ENCODE assay signal across 8 mouse cellular contexts in genomic region chr10:128008207-128008889, GRCm38 (mm10). TPM values are rescaled to one million over a fixed set of nuclear protein-coding genes. Genes with fewer than 3 reads are reported as not detected.
DNase-seq lines count a peak whose midpoint lies in the region; ATAC-seq lines count a peak whose summit lies in the region.

No protein-coding gene starts in this region.

- 0 out of 2 replicates have a peak, but pooled peaks have one; percentile 56 for ATAC-seq in embryonic facial prominence, embryonic 12.5 days (ENCODE audit: insufficient number of reproducible peaks, insufficient read depth, low FRiP score, low TSS enrichment)
- peak; percentile 85 for ATAC-seq in kidney, embryonic 14.5 days (ENCODE audit: low FRiP score, low TSS enrichment)
- peak; percentile 85 for ATAC-seq in limb, embryonic 13.5 days (ENCODE audit: low FRiP score, low read depth)

- no peaks in the 10 kb centered on the region for H3K36me3 ChIP-seq in embryonic facial prominence, embryonic 12.5 days
- H3K36me3 ChIP-seq in kidney, embryonic 14.5 days (ENCODE audit: control insufficient read depth, insufficient read depth, low read length), result no peaks in the 10 kb centered on the region
- H3K36me3 ChIP-seq in limb, embryonic 13.5 days, result no peaks in the 10 kb centered on the region

- H3K9me3 ChIP-seq in embryonic facial prominence, embryonic 12.5 days, result no peaks in the 10 kb centered on the region
- no peaks in the 10 kb centered on the region for H3K9me3 ChIP-seq in kidney, embryonic 14.5 days (ENCODE audit: control insufficient read depth, low read length)
- no peaks in the 10 kb centered on the region for H3K9me3 ChIP-seq in limb, embryonic 13.5 days

- WGBS in embryonic facial prominence, embryonic 12.5 days, result 8% methylated on average over 4 of the region's 4 CpGs
- WGBS in kidney, embryonic 14.5 days, result 10% methylated on average over 4 of the region's 4 CpGs
- 11% methylated on average over 4 of the region's 4 CpGs for WGBS in limb, embryonic 13.5 days

- DNase-seq in 3T3-L1 (ENCODE audit: low read depth, low spot score), result peak; percentile 90
- peak; percentile 36 for DNase-seq in adrenal gland, adult 8-10 months
- DNase-seq in heart, adult 8-10 months (ENCODE audit: low spot score), result peak; percentile 83
- DNase-seq in monocyte, adult 2 months (ENCODE audit: low read depth in 1 of 2, low spot score in 2 of 2), result peak; percentile 7 to 51
- peak; percentile 51 to 66 for DNase-seq in spleen, postnatal 36 days (ENCODE audit: low spot score in 2 of 2)

- H3K4me1 ChIP-seq in embryonic facial prominence, embryonic 12.5 days, result no peaks in the 10 kb centered on the region
- H3K4me1 ChIP-seq in kidney, embryonic 14.5 days (ENCODE audit: control insufficient read depth, insufficient read depth, low read length), result no peaks in the 10 kb centered on the region
- no peaks in the 10 kb centered on the region for H3K4me1 ChIP-seq in limb, embryonic 13.5 days

- H3K9ac ChIP-seq in embryonic facial prominence, embryonic 12.5 days, result no peak overlapping the region
- H3K9ac ChIP-seq in kidney, embryonic 14.5 days (ENCODE audit: low read depth, low read length), result no peak overlapping the region
- no peak overlapping the region for H3K9ac ChIP-seq in limb, embryonic 13.5 days

- H3K4me2 ChIP-seq in embryonic facial prominence, embryonic 12.5 days (replicated peaks), result no peak overlapping the region
- no peak overlapping the region for H3K4me2 ChIP-seq in kidney, embryonic 14.5 days (replicated peaks; ENCODE audit: low read depth, low read length)
- no peak overlapping the region for H3K4me2 ChIP-seq in limb, embryonic 13.5 days (replicated peaks)

- no peaks in the 10 kb centered on the region for H3K27me3 ChIP-seq in embryonic facial prominence, embryonic 12.5 days
- H3K27me3 ChIP-seq in kidney, embryonic 14.5 days (ENCODE audit: control insufficient read depth, insufficient read depth, low read length), result no peaks in the 10 kb centered on the region
- H3K27me3 ChIP-seq in limb, embryonic 13.5 days, result no peaks in the 10 kb centered on the region

- no peak overlapping the region for H3K27ac ChIP-seq in embryonic facial prominence, embryonic 12.5 days
- no peak overlapping the region for H3K27ac ChIP-seq in kidney, embryonic 14.5 days (ENCODE audit: low read depth, low read length)
- no peak overlapping the region for H3K27ac ChIP-seq in limb, embryonic 13.5 days

- no peak overlapping the region for H3K4me3 ChIP-seq in embryonic facial prominence, embryonic 12.5 days
- H3K4me3 ChIP-seq in kidney, embryonic 14.5 days (ENCODE audit: low read length), result no peak overlapping the region
- H3K4me3 ChIP-seq in limb, embryonic 13.5 days, result no peak overlapping the region

RNA-seq across cellular contexts. Expression of gene Hsd17b6, which starts 0.9 kb away (rescaled TPM):
- under 1 TPM in 1 of 4 experiments, not detected in 3; 0.51 TPM for total RNA-seq in adrenal gland, adult 8-10 months (2022)
- not detected in 2 replicates for polyA plus RNA-seq in embryonic facial prominence, embryonic 12.5 days (2016; fragmentation: Nextera tagmentation; extraction: Ambion mirVana)
- not detected for total RNA-seq in heart, adult 8-10 months (2022)
- polyA plus RNA-seq in kidney, embryonic 14.5 days (2014; fragmentation: Nextera tagmentation; extraction: Ambion mirVana), result not detected in 2 replicates
- not detected in 2 replicates for polyA plus RNA-seq in limb, embryonic 13.5 days (2015; fragmentation: Nextera tagmentation; extraction: Ambion mirVana)

RNA-seq across cellular contexts. Expression of gene Prim1, which starts 6.6 kb away (rescaled TPM):
- total RNA-seq in adrenal gland, adult 8-10 months (2022), result 1 to 10 TPM; 2.1 to 3.5 (median 3.0) TPM
- polyA plus RNA-seq in embryonic facial prominence, embryonic 12.5 days (2016; fragmentation: Nextera tagmentation; extraction: Ambion mirVana), result 94.6 and 95.2 TPM in 2 replicates
- 1 to 10 TPM; 1.5 to 2.2 (median 1.7) TPM for total RNA-seq in heart, adult 8-10 months (2022)
- 98.1 and 100.0 TPM in 2 replicates for polyA plus RNA-seq in kidney, embryonic 14.5 days (2014; fragmentation: Nextera tagmentation; extraction: Ambion mirVana)
- 93.3 and 96.1 TPM in 2 replicates for polyA plus RNA-seq in limb, embryonic 13.5 days (2015; fragmentation: Nextera tagmentation; extraction: Ambion mirVana)

RNA-seq across cellular contexts. Expression of gene Naca, which starts 27.0 kb away (rescaled TPM):
- 100 to 1,000 TPM; 560 to 666 (median 578) TPM for total RNA-seq in adrenal gland, adult 8-10 months (2022)
- polyA plus RNA-seq in embryonic facial prominence, embryonic 12.5 days (2016; fragmentation: Nextera tagmentation; extraction: Ambion mirVana), result 832 and 847 TPM in 2 replicates
- 100 to 1,000 TPM; 503 to 580 (median 537) TPM for total RNA-seq in heart, adult 8-10 months (2022)
- polyA plus RNA-seq in kidney, embryonic 14.5 days (2014; fragmentation: Nextera tagmentation; extraction: Ambion mirVana), result 967 and 1,287 TPM in 2 replicates
- 797 and 826 TPM in 2 replicates for polyA plus RNA-seq in limb, embryonic 13.5 days (2015; fragmentation: Nextera tagmentation; extraction: Ambion mirVana)

RNA-seq across cellular contexts. Expression of gene Ptges3, which starts 50.4 kb away (rescaled TPM):
- total RNA-seq in adrenal gland, adult 8-10 months (2022), result 100 to 1,000 TPM; 128 to 203 (median 146) TPM
- 541 and 578 TPM in 2 replicates for polyA plus RNA-seq in embryonic facial prominence, embryonic 12.5 days (2016; fragmentation: Nextera tagmentation; extraction: Ambion mirVana)
- total RNA-seq in heart, adult 8-10 months (2022), result 100 to 1,000 TPM in 1 of 4 experiments, 10 to 100 TPM in 3; 77.8 to 104 (median 91.6) TPM
- polyA plus RNA-seq in kidney, embryonic 14.5 days (2014; fragmentation: Nextera tagmentation; extraction: Ambion mirVana), result 566 and 622 TPM in 2 replicates
- 564 and 574 TPM in 2 replicates for polyA plus RNA-seq in limb, embryonic 13.5 days (2015; fragmentation: Nextera tagmentation; extraction: Ambion mirVana)

Comparison
In these comparisons a context has a peak if more than half of its experiments do, and no peak if none do; other contexts are left out.
1. DNase-seq: peak in every context shown above with its lines; median percentile 90 in 3T3-L1; 83 in heart, adult 8-10 months; 58 in spleen, postnatal 36 days; 36 in adrenal gland, adult 8-10 months; 29 in monocyte, adult 2 months.